Comparison of ENCODE assay signal across 10 mouse cellular contexts in the genomic region with DNA sequence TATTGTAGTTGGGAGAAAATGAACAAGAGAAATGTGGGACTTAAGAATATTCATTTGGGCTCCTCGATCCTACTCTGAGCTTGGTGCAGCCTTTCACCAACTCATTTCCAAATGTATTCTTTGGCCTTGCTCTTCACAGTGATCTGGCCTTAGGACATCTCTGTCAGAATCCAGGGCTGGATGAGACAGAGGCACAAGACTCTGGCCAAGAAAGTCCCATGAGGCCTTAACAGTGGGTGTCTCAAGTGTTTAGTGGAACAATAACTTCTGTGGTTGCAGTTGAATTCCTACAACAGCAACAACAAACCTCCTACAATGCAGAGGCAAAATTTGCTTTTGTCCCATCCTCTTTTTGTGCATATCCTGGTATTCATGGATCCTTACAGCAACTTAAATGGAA.
"Had no signal": no experiment of that assay in that cellular context is flagged by ENCODE, and none has a peak within 500 bp of the region (broad histone marks: within the 10 kb centered on the region; RNA-seq: fewer than 3 reads in every experiment).

No protein-coding gene starts in this region.

- H3K4me1 ChIP-seq: limb, embryonic 10.5 days; liver, embryonic 15.5 days; midbrain, embryonic 13.5 days had no signal

- DNase-seq: lung, adult 2 months; lung, postnatal 36 days; right cerebral cortex, postnatal 14 days; thymus, postnatal 4 days had no signal

- ATAC-seq: lung, postnatal 0 days; midbrain, embryonic 13.5 days had no signal

- H3K4me3 ChIP-seq: limb, embryonic 10.5 days; liver, embryonic 15.5 days; midbrain, embryonic 13.5 days had no signal

- H3K9ac ChIP-seq: liver, embryonic 15.5 days; midbrain, embryonic 13.5 days had no signal

- H3K27me3 ChIP-seq: liver, embryonic 15.5 days; midbrain, embryonic 13.5 days had no signal

- H3K36me3 ChIP-seq: limb, embryonic 10.5 days; liver, embryonic 15.5 days; midbrain, embryonic 13.5 days had no signal

- H3K4me2 ChIP-seq: liver, embryonic 11.5 days; liver, embryonic 15.5 days; midbrain, embryonic 13.5 days had no signal

- H3K9me3 ChIP-seq: limb, embryonic 10.5 days; liver, embryonic 15.5 days; midbrain, embryonic 13.5 days had no signal

- H3K27ac ChIP-seq: limb, embryonic 10.5 days; liver, embryonic 15.5 days; midbrain, embryonic 13.5 days; stomach, postnatal 0 days had no signal
